Mouse (Mus musculus): ENCODE measurements around the gene Gm11992.

The Gm11992 gene

DNA sequence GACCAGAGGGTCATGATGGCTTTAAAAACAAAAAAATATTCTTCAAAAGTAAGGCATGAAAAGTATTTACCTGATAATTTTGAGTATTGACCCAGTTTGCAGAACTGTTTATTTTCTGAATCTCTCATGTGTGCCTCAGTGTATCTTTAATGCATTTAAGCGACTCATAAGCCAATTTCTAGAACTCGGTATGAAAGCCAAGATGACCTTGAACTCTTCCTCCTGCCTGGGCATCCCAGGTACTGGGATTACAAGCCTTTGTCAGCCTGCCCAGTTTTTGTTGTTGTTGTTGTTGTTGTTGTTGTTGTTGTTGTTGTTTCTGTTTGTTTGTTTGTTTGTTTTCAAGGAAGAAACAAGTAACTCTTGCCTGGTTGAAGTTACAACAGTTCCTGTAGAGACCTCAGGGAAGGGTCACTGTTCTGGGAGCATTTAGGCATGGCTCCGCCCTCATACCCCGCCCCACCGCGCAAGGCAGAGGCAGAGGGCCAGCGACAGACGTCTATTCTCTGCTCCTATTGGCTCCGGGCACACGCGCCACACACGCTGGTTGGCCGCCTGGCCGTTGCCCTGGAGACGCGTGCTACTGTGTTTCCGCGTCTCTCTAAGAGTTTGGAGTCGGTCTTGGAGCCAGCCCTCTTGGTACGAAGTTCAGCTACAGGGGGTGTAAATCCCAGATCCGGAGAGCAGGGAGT, at the start of gene Gm11992:
Gene Gm11992 (plus strand): TSS at position 584 of the 692 bp plus-strand sequence.
- DNase-seq: peak; percentile 88

- no peak for DNase-seq
These were observed 39.6 kb upstream of the Gm11992 start for GRCm38 (mm10) chr11:9008761-9009160.

DNA sequence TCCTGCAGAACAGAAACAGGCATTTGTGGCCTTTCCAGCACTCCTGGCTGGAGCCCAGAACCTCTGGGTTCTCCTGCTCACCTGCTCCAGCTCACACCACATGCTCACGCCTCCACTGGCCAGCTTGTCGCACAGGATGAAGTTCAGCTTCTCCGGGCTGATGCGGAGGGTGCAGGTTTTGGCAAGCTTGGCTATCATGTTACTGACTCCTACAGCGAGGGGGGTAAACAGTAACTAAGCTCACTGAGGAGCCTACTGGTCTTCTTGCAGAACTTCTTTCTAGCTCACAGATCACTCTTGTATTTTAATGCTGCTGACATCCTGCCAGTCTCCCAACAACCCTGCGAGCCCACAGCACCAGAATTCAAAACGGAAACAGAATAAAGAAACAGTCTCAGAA, 38.0 kb upstream of the Gm11992 start:
- DNase-seq: no peak

GRCm38 (mm10) chr11:9010853-9011339, 37.5 kb upstream of the Gm11992 start, which contains the start of gene Hus1:
Gene Hus1, minus strand, starts transcription at chr11:9011191.
- DNase-seq: peak; percentile 66

GRCm38 (mm10) chr11:9011348-9011747, 37.0 kb upstream of the Gm11992 start:
- no peak for DNase-seq

- no peak for DNase-seq
These were observed 33.7 kb upstream of the Gm11992 start for GRCm38 (mm10) chr11:9014740-9015139.

DNA sequence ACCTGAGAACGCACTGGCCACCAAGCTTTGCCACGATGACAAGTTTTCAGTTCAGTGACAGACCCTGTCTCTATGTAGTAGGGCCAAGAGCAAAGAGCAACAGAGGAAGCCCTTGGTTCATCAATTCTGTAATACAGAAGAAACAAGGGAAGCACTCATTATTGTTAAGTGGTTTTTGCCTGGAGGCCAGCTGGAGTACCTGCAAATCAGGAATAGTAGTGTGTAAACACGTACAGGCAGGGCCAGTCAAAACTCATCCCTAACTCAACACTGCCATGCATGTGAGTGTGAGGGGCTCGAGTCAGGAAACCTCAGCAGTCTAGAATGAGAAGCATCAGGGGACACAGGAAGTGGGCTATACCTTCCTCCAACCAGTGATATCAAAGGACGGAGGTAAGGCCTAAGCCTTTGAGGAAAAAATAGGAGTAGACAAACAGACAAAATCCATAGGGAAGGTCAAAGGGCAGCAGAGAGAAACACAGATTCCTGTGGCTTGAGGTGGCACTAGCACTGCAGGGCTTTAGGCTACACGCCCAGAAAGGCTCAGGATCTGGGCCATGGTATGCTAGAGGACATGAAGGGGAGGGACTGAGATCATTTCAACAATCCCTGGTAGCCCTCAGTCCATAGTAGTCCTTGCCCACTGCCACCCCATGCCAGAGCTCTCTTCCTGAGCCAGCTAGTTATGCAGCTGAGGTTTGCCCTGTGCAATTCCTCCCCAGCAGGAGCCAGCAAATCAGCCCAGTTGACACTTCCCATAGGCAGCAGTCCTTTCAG, 29.7 kb upstream of the Gm11992 start:
- DNase-seq: no peak

DNA sequence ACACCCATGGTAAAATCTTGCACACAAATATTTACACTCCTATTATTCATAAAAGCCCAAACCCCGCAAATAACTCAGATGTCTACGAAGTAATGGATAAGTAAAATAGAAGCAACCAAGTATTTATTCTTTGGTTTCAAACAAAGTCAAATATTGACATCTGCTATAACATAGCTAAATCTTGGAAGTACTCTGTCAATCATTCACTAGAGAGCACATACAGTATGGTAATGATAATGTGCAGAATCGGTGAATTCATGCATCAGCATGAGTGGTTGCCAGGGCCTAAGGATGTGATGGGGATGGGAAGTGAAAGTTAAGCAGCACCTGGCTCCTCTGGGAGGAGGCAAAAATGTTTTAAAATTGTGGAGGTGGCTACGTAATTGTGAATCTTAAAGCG, 28.2 kb upstream of the Gm11992 start:
- DNase-seq: no peak

- DNase-seq: no peak
These were observed 23.6 kb upstream of the Gm11992 start for GRCm38 (mm10) chr11:9024782-9025181.

GRCm38 (mm10) chr11:9025211-9025610, 23.2 kb upstream of the Gm11992 start:
- no peak for DNase-seq

GRCm38 (mm10) chr11:9031530-9031929, 16.9 kb upstream of the Gm11992 start:
- DNase-seq: no peak

- DNase-seq: no peak
These were observed 1.8 kb upstream of the Gm11992 start for GRCm38 (mm10) chr11:9046546-9046945.

DNA sequence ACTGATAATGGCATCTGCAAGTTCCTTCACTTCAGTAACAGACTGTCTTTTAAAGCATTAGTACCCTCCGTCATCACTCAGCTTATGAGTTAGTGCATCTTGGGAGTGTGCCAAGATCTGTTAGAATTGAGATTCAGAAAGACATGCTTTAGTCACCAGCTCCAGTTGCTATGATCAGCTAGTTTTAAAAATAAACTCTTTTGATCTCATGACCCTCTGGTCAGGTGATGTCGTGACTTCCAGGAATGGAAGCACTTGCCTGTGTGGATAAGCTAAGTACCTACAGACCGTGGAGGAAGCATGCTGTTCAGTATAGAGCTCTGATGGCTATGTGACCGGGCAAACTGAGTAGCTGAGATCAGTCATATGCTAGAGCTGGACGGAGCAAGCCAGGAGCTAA, 1.4 kb upstream of the Gm11992 start:
- DNase-seq: no peak

DNA sequence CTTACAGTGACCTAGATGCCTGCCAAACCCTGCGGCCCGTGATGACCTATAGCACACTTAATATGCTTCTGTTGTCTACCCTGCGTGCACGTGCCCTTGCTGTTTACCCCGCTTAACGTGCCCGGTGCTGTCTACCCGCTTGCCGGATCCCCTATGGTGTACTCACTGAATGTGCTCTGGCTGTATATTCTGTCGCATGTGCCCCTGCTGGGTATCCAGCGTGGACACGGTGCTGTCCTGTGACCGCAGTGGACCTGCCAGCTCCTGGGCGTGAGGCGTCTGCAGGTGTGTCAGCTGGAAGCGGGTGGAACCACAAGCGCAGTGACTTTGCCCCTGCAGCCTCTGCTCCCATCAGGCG, 288 bp downstream of the Gm11992 start, which contains the start of gene Sun3:
Gene Sun3 (minus strand): TSS at position 289 of the 358 bp plus-strand sequence.
- no peak for DNase-seq

DNA sequence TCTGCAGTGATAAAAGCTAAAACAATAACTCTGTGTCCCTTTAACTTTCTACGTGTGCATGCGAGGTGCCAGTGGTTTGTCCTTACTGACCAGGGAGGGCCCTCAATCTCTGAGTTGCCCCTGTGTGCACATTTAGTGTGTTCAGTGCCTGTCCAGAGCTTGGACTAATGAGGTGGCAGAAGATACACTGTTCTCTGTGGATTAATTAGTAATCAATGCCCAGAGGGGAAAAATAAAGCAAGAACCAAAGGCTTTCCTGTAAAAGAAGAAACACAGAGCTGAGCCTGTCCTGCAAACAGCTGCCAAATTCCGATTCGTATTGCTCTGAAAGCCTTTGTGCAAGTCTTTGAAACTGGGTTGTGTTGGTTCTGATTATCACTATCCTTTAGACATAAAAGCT, 1.8 kb downstream of the Gm11992 start:
- DNase-seq: no peak

- DNase-seq: no peak
These were observed 3.5 kb downstream of the Gm11992 start for GRCm38 (mm10) chr11:9051895-9052294.

GRCm38 (mm10) chr11:9056937-9057336, 8.5 kb downstream of the Gm11992 start:
- no peak for DNase-seq

DNA sequence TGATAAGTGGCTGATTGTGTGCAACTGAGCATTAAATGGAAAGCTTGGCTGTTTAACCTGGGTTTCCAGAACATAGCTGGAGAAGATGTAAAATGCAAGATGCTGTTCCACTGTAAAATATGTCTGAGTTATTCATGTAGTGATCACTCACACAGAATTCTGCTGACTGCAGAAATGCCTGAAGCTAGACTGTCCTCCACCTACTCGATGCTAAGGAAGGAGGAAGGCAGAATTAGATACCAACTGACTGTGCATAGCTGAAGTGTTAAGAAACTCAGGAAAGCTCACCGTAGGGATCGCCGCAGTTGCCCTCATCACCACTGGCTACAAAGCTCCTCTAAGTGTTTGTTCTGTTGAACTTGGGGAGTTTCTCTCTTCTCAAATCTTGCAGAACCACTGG, 9.3 kb downstream of the Gm11992 start:
- no peak for DNase-seq

DNA sequence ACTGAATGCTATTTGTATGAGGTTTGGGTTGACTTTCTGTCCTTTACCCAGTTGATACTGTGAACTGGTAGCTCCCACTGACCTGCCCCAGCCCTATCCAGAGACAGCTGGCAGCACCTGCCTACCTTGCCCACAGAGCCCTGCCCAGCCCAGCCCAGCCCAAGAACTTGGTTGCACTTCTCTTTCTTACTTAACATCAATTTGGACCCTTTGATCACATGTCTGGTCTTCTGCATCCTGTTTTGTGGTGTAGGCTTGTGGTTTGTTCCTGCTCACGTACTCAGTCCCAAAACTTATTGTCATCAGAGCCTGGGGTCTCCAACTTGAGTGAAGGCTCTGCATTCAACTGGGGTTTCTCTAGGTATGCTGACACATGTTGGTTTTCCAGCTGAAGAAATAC, 11.6 kb downstream of the Gm11992 start:
- no peak for DNase-seq

- DNase-seq: no peak
These were observed 12.1 kb downstream of the Gm11992 start for GRCm38 (mm10) chr11:9060484-9060883.

DNA sequence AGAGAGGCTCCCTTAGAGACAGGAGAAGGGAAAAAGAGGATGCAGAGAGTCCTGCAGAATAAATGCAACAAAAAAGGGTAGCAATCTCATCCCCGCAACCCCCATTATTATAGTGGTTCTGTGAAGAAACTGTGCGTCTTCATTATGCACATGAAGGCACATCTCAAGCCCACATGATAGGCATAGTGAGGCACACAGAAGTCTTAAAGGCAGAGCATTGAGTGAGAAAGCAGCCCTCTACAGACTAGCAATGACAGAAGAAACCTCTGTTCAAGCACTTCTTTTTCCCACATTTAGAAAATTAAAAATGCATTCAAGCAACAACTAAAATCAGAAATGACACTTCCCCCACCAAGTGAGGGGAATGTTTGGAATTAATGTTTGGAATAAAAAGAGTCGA, 28.1 kb downstream of the Gm11992 start:
- no peak for DNase-seq

DNA sequence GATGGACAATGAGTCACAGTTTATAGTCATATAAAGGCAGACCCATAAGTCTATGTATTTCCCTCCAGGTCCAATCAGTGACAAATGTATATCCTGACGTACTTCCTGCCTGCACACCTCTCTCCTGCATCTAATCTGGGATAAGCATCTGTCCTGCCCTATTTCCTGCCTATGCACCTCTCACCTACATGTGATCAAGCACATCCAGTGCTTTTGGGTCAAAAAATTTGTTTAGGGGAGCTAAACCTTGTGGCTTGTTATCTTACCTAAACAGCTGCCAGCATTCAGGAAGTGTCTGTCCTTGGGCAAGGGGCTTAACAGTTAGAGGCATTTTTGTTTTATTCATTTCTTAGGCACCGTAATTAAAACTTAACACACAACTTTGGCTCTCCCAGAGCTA, 64.8 kb downstream of the Gm11992 start:
- DNase-seq: no peak

GRCm38 (mm10) chr11:9115367-9116120, 67.2 kb downstream of the Gm11992 start:
- DNase-seq: no peak

GRCm38 (mm10) chr11:9116121-9116520, 67.7 kb downstream of the Gm11992 start:
- no peak for DNase-seq
